In genomic region chr2:103760421-103760820, GRCm38 (mm10) we compare ENCODE assay signal across 8 mouse cellular contexts. TPM values are rescaled to one million over a fixed set of nuclear protein-coding genes. Genes with fewer than 3 reads are reported as not detected.
DNase-seq lines count a peak whose midpoint lies in the region; ATAC-seq and TF ChIP-seq lines count a peak whose summit lies in the region.

No protein-coding gene starts in this region.

- peak; percentile 8; the same call in 1 of the 2 replicates for ATAC-seq in hindbrain, embryonic 14.5 days (ENCODE audit: low FRiP score)
- ATAC-seq in midbrain, embryonic 15.5 days (replicated peaks), result peak; percentile 38

- H3K27ac ChIP-seq in spleen, adult 2 months (ENCODE audit: insufficient read depth, low read length), result peak overlapping the region; percentile 54; the same call in 1 of the 2 replicates
- peak overlapping the region; percentile 62 for H3K27ac ChIP-seq in hindbrain, embryonic 14.5 days
- peak overlapping the region; percentile 75 for H3K27ac ChIP-seq in midbrain, embryonic 15.5 days

- no peak for TF ChIP-seq POLR2A in spleen, adult 2 months (IDR thresholded peaks at IDR 0.05; ENCODE audit: low read depth, low read length)

- under 1% methylated on average over 12 of the region's 12 CpGs for WGBS in spleen, adult 2 months
- WGBS in hindbrain, embryonic 14.5 days, result 2% methylated on average over 12 of the region's 12 CpGs
- WGBS in midbrain, embryonic 15.5 days, result under 1% methylated on average over 12 of the region's 12 CpGs

- no peaks in the 10 kb centered on the region for H3K27me3 ChIP-seq in spleen, adult 2 months (ENCODE audit: control insufficient read depth, insufficient read depth, low read length)
- no peaks in the 10 kb centered on the region for H3K27me3 ChIP-seq in hindbrain, embryonic 14.5 days (ENCODE audit: control insufficient read depth, insufficient read depth, low read length)
- H3K27me3 ChIP-seq in midbrain, embryonic 15.5 days (replicated peaks), result no peaks in the 10 kb centered on the region

- peak; percentile 11 for DNase-seq in cerebellum, adult 9-10 months
- no peak for DNase-seq in cerebellum, postnatal 14 days
- no peak for DNase-seq in spleen, adult 2 months (ENCODE audit: low read depth in 1 of 2, low spot score in 2 of 2)
- no peak for DNase-seq in spleen, postnatal 10 days (ENCODE audit: low spot score in 2 of 2)
- peak; percentile 29 for DNase-seq in hindbrain, embryonic 14.5 days (ENCODE audit: low spot score)
- no peak for DNase-seq in gastrocnemius, adult 18-20 months (ENCODE audit: low spot score)
- no peak for DNase-seq in thymus, postnatal 0 days (ENCODE audit: low spot score)

- H3K4me2 ChIP-seq in hindbrain, embryonic 14.5 days (replicated peaks), result peak overlapping the region; percentile 89
- H3K4me2 ChIP-seq in midbrain, embryonic 15.5 days, result peak overlapping the region; percentile 92

- peaks cover 2% of the 10 kb centered on the region for H3K4me1 ChIP-seq in spleen, adult 2 months (ENCODE audit: control insufficient read depth, insufficient read depth, insufficient read length)
- peaks cover 7% of the 10 kb centered on the region for H3K4me1 ChIP-seq in hindbrain, embryonic 14.5 days (replicated peaks; ENCODE audit: control insufficient read depth, insufficient read depth, low read length)
- H3K4me1 ChIP-seq in midbrain, embryonic 15.5 days, result peaks cover 22% of the 10 kb centered on the region

- H3K9me3 ChIP-seq in hindbrain, embryonic 14.5 days (ENCODE audit: control insufficient read depth, low read length), result no peaks in the 10 kb centered on the region
- no peaks in the 10 kb centered on the region for H3K9me3 ChIP-seq in midbrain, embryonic 15.5 days

- H3K36me3 ChIP-seq in spleen, adult 2 months (ENCODE audit: control insufficient read depth, insufficient read depth, low read length), result peaks cover 6% of the 10 kb centered on the region
- peaks cover 37% of the 10 kb centered on the region for H3K36me3 ChIP-seq in hindbrain, embryonic 14.5 days (replicated peaks; ENCODE audit: control insufficient read depth, insufficient read depth)
- H3K36me3 ChIP-seq in midbrain, embryonic 15.5 days (replicated peaks), result no peaks in the 10 kb centered on the region; the same call in 1 of the 2 replicates

- H3K9ac ChIP-seq in hindbrain, embryonic 14.5 days, result peak overlapping the region; percentile 60
- H3K9ac ChIP-seq in midbrain, embryonic 15.5 days, result peak overlapping the region; percentile 68

- no peak for TF ChIP-seq CTCF in spleen, adult 2 months (IDR thresholded peaks at IDR 0.05; ENCODE audit: extremely low read depth, insufficient read depth, insufficient read length, insufficient replicate concordance)

- H3K4me3 ChIP-seq in spleen, adult 2 months (ENCODE audit: extremely low read depth, insufficient read depth, insufficient read length), result peak overlapping the region; percentile 93
- H3K4me3 ChIP-seq in hindbrain, embryonic 14.5 days (replicated peaks; ENCODE audit: low read length), result peak overlapping the region; percentile 54
- peak overlapping the region; percentile 64 for H3K4me3 ChIP-seq in midbrain, embryonic 15.5 days

RNA-seq across cellular contexts. Expression of gene Nat10, which starts 0.6 kb away (rescaled TPM):
- 35.5 and 40.9 TPM in 2 replicates for polyA plus RNA-seq in spleen, adult 2 months (2012; rRNA removed)
- polyA plus RNA-seq in hindbrain, embryonic 14.5 days (2014; fragmentation: Nextera tagmentation; extraction: Ambion mirVana), result 17.6 and 18.3 TPM in 2 replicates
- 20.1 and 20.4 TPM in 2 replicates for polyA plus RNA-seq in midbrain, embryonic 15.5 days (2015; fragmentation: Nextera tagmentation; extraction: Ambion mirVana)
- 10 to 100 TPM; 14.3 to 17.3 TPM for total RNA-seq in gastrocnemius, adult 18-20 months (2021)
- polyA plus RNA-seq in thymus, postnatal 0 days (2015; fragmentation: Nextera tagmentation; extraction: Ambion mirVana), result 17.7 and 19.5 TPM in 2 replicates

RNA-seq across cellular contexts. Expression of gene Caprin1, which starts 37.0 kb away (rescaled TPM):
- polyA plus RNA-seq in spleen, adult 2 months (2012; rRNA removed), result 48.8 and 73.9 TPM in 2 replicates
- polyA plus RNA-seq in hindbrain, embryonic 14.5 days (2014; fragmentation: Nextera tagmentation; extraction: Ambion mirVana), result 399 and 416 TPM in 2 replicates
- 364 and 368 TPM in 2 replicates for polyA plus RNA-seq in midbrain, embryonic 15.5 days (2015; fragmentation: Nextera tagmentation; extraction: Ambion mirVana)
- total RNA-seq in gastrocnemius, adult 18-20 months (2021), result 10 to 100 TPM; 92.9 to 94.5 TPM
- polyA plus RNA-seq in thymus, postnatal 0 days (2015; fragmentation: Nextera tagmentation; extraction: Ambion mirVana), result 212 and 231 TPM in 2 replicates

Comparison
In these comparisons a context has a peak if more than half of its experiments do, and no peak if none do; other contexts are left out.
1. DNase-seq: peak in cerebellum, adult 9-10 months (single experiment) and hindbrain, embryonic 14.5 days (single experiment); none in cerebellum, postnatal 14 days (0 of 2), spleen, adult 2 months (0 of 2), spleen, postnatal 10 days (0 of 2), gastrocnemius, adult 18-20 months (single experiment) and thymus, postnatal 0 days (single experiment).
2. Peak in every context shown above with its lines, with median percentiles within 50 percentile points of each other: H3K27ac ChIP-seq and H3K4me3 ChIP-seq.